Comparison of ENCODE assay signal across 19 mouse cellular contexts in genomic region chr3:127817120-127817683, GRCm38 (mm10). TPM values are rescaled to one million over a fixed set of nuclear protein-coding genes. Genes with fewer than 3 reads are reported as not detected.
A peak's percentile ranks its signal among the peaks of the same experiment; 100 is the strongest.
DNase-seq lines count a peak whose midpoint lies in the region; ATAC-seq and TF ChIP-seq lines count a peak whose summit lies in the region.
"Had no signal": no experiment of that assay in that cellular context is flagged by ENCODE, and none has a peak within 500 bp of the region (broad histone marks: within the 10 kb centered on the region; RNA-seq: fewer than 3 reads in every experiment).

No protein-coding gene starts in this region.

- H3K4me1 ChIP-seq in kidney, embryonic 15.5 days: peaks cover 9% of the 10 kb centered on the region; the same call in 1 of the 2 replicates
- peaks cover 17% of the 10 kb centered on the region for H3K4me1 ChIP-seq in limb, embryonic 10.5 days
- H3K4me1 ChIP-seq in limb, embryonic 13.5 days: peaks cover 27% of the 10 kb centered on the region
- no peaks in the 10 kb centered on the region for H3K4me1 ChIP-seq in hindbrain, embryonic 14.5 days (replicated peaks; ENCODE audit: control insufficient read depth, insufficient read depth, low read length)
- H3K4me1 ChIP-seq: forebrain, embryonic 13.5 days had no signal

- peaks cover 45% of the 10 kb centered on the region for H3K36me3 ChIP-seq in kidney, embryonic 15.5 days
- H3K36me3 ChIP-seq in limb, embryonic 10.5 days: peaks cover 57% of the 10 kb centered on the region
- peaks cover 37% of the 10 kb centered on the region for H3K36me3 ChIP-seq in limb, embryonic 13.5 days
- peaks cover 71% of the 10 kb centered on the region for H3K36me3 ChIP-seq in hindbrain, embryonic 14.5 days (replicated peaks; ENCODE audit: control insufficient read depth, insufficient read depth)

- peak overlapping the region; percentile 87 for H3K27ac ChIP-seq in gastrocnemius, adult 2 months
- no peak overlapping the region for H3K27ac ChIP-seq in kidney, embryonic 15.5 days
- H3K27ac ChIP-seq in limb, embryonic 10.5 days: peak overlapping the region; percentile 58; the same call in 1 of the 2 replicates
- peak overlapping the region; percentile 48; the same call in 1 of the 2 replicates for H3K27ac ChIP-seq in limb, embryonic 13.5 days
- H3K27ac ChIP-seq in hindbrain, embryonic 14.5 days: no peak overlapping the region
- H3K27ac ChIP-seq: forebrain, embryonic 13.5 days had no signal

- peak; percentile 72 for ATAC-seq in kidney, embryonic 15.5 days (replicated peaks; ENCODE audit: low FRiP score)
- ATAC-seq in limb, embryonic 13.5 days (ENCODE audit: low FRiP score, low read depth): peak; percentile 62; the same call in 1 of the 2 replicates
- ATAC-seq in hindbrain, embryonic 14.5 days (ENCODE audit: low FRiP score): no peak
- ATAC-seq: forebrain, embryonic 13.5 days; forebrain, postnatal 0 days; hindbrain, embryonic 16.5 days; inflammation-experienced regulatory T-cells, adult 6 months had no signal

- peak overlapping the region; percentile 38 for H3K4me3 ChIP-seq in gastrocnemius, adult 2 months
- no peak overlapping the region for H3K4me3 ChIP-seq in kidney, embryonic 15.5 days (replicated peaks)
- no peak overlapping the region for H3K4me3 ChIP-seq in limb, embryonic 10.5 days
- no peak overlapping the region for H3K4me3 ChIP-seq in limb, embryonic 13.5 days
- H3K4me3 ChIP-seq in hindbrain, embryonic 14.5 days (replicated peaks; ENCODE audit: low read length): no peak overlapping the region
- H3K4me3 ChIP-seq: forebrain, embryonic 13.5 days; heart, embryonic 12.5 days had no signal

- intact Hi-C loops in gastrocnemius, adult 2 months (cut with DNase I): no loop called here

- no peak overlapping the region for H3K9ac ChIP-seq in kidney, embryonic 15.5 days
- H3K9ac ChIP-seq in limb, embryonic 13.5 days: peak overlapping the region; percentile 35; the same call in 1 of the 2 replicates
- H3K9ac ChIP-seq in hindbrain, embryonic 14.5 days: no peak overlapping the region
- H3K9ac ChIP-seq: forebrain, embryonic 13.5 days; forebrain, postnatal 0 days; heart, embryonic 12.5 days had no signal

- H3K27me3 ChIP-seq in kidney, embryonic 15.5 days: no peaks in the 10 kb centered on the region
- no peaks in the 10 kb centered on the region for H3K27me3 ChIP-seq in limb, embryonic 10.5 days (ENCODE audit: low read depth, poor library complexity, severe bottlenecking)
- H3K27me3 ChIP-seq in limb, embryonic 13.5 days: no peaks in the 10 kb centered on the region
- H3K27me3 ChIP-seq in hindbrain, embryonic 14.5 days (ENCODE audit: control insufficient read depth, insufficient read depth, low read length): no peaks in the 10 kb centered on the region
- H3K27me3 ChIP-seq: forebrain, embryonic 13.5 days; heart, embryonic 12.5 days had no signal

- no peaks in the 10 kb centered on the region for H3K9me3 ChIP-seq in kidney, embryonic 15.5 days (replicated peaks)
- H3K9me3 ChIP-seq in limb, embryonic 10.5 days (replicated peaks): no peaks in the 10 kb centered on the region
- no peaks in the 10 kb centered on the region for H3K9me3 ChIP-seq in limb, embryonic 13.5 days
- no peaks in the 10 kb centered on the region for H3K9me3 ChIP-seq in hindbrain, embryonic 14.5 days (ENCODE audit: control insufficient read depth, low read length)
- H3K9me3 ChIP-seq: forebrain, embryonic 13.5 days; heart, embryonic 12.5 days had no signal

- no peak for TF ChIP-seq CTCF in gastrocnemius, adult 2 months (IDR thresholded peaks at IDR 0.05)

- 38% methylated on average over 7 of the region's 7 CpGs for WGBS in kidney, embryonic 15.5 days
- WGBS in limb, embryonic 10.5 days: 67% methylated on average over 7 of the region's 7 CpGs
- 36% methylated on average over 7 of the region's 7 CpGs for WGBS in limb, embryonic 13.5 days
- WGBS in hindbrain, embryonic 14.5 days: 80% methylated on average over 7 of the region's 7 CpGs

- H3K4me2 ChIP-seq in kidney, embryonic 15.5 days: no peak overlapping the region
- H3K4me2 ChIP-seq in limb, embryonic 13.5 days (replicated peaks): 0 out of 2 replicates have a peak overlapping the region, but pooled peaks have one; percentile 9
- H3K4me2 ChIP-seq in hindbrain, embryonic 14.5 days (replicated peaks): no peak overlapping the region
- H3K4me2 ChIP-seq: forebrain, embryonic 13.5 days; heart, embryonic 12.5 days had no signal

- peak; percentile 59 for DNase-seq in gastrocnemius, adult 2 months
- DNase-seq in gastrocnemius, postnatal 25 days: no peak
- no peak for DNase-seq in kidney, adult 11 months
- no peak for DNase-seq in limb, embryonic 10.5 days (ENCODE audit: low spot score)
- no peak for DNase-seq in hindbrain, embryonic 14.5 days (ENCODE audit: low spot score)
- no peak for DNase-seq in thymus, postnatal 25 days
- DNase-seq: adrenal gland, postnatal 10 days; cerebellum, adult 11 months; cerebellum, adult 8-10 months; cerebellum, postnatal 14 days; embryo, embryonic 11 days; forebrain, postnatal 0 days; heart, postnatal 36 days had no signal

RNA-seq across cellular contexts. Expression of gene Ap1ar, which starts 20.1 kb away (rescaled TPM):
- 10 to 100 TPM; 22.2 to 25.1 TPM for total RNA-seq in gastrocnemius, adult 2 months (2021)
- total RNA-seq in gastrocnemius, postnatal 25 days (2021): 10 to 100 TPM; 19.1 to 19.8 TPM
- polyA plus RNA-seq in kidney, embryonic 15.5 days (2015; fragmentation: Nextera tagmentation; extraction: Ambion mirVana): 56.4 and 56.7 TPM in 2 replicates
- 59.9 and 67.6 TPM in 2 replicates for polyA plus RNA-seq in limb, embryonic 10.5 days (2016; fragmentation: Nextera tagmentation; extraction: Ambion mirVana)
- 52.6 and 54.1 TPM in 2 replicates for polyA plus RNA-seq in limb, embryonic 13.5 days (2015; fragmentation: Nextera tagmentation; extraction: Ambion mirVana)
- 100.0 and 102 TPM in 2 replicates for polyA plus RNA-seq in hindbrain, embryonic 14.5 days (2014; fragmentation: Nextera tagmentation; extraction: Ambion mirVana)

RNA-seq across cellular contexts. Expression of gene Tifa, which starts 27.6 kb away (rescaled TPM):
- total RNA-seq in gastrocnemius, adult 2 months (2021): 1 to 10 TPM in 1 of 2 experiments, under 1 TPM in 1; 0.64 to 1.3 TPM
- under 1 TPM; 0.67 to 0.70 TPM for total RNA-seq in gastrocnemius, postnatal 25 days (2021)
- polyA plus RNA-seq in kidney, embryonic 15.5 days (2015; fragmentation: Nextera tagmentation; extraction: Ambion mirVana): 3.8 and 5.2 TPM in 2 replicates
- 1.2 and 1.7 TPM in 2 replicates for polyA plus RNA-seq in limb, embryonic 10.5 days (2016; fragmentation: Nextera tagmentation; extraction: Ambion mirVana)
- 3.4 TPM in 2 replicates for polyA plus RNA-seq in limb, embryonic 13.5 days (2015; fragmentation: Nextera tagmentation; extraction: Ambion mirVana)
- 3.9 and 5.3 TPM in 2 replicates for polyA plus RNA-seq in hindbrain, embryonic 14.5 days (2014; fragmentation: Nextera tagmentation; extraction: Ambion mirVana)

RNA-seq across cellular contexts. Expression of gene Alpk1, which starts 36.9 kb away (rescaled TPM):
- total RNA-seq in gastrocnemius, adult 2 months (2021): 1 to 10 TPM; 1.4 to 1.6 TPM
- 1 to 10 TPM; 1.0 to 1.4 TPM for total RNA-seq in gastrocnemius, postnatal 25 days (2021)
- 1.2 and 2.4 TPM in 2 replicates for polyA plus RNA-seq in kidney, embryonic 15.5 days (2015; fragmentation: Nextera tagmentation; extraction: Ambion mirVana)
- 0.30 TPM in 2 replicates for polyA plus RNA-seq in limb, embryonic 10.5 days (2016; fragmentation: Nextera tagmentation; extraction: Ambion mirVana)
- 0.80 and 1.4 TPM in 2 replicates for polyA plus RNA-seq in limb, embryonic 13.5 days (2015; fragmentation: Nextera tagmentation; extraction: Ambion mirVana)
- polyA plus RNA-seq in hindbrain, embryonic 14.5 days (2014; fragmentation: Nextera tagmentation; extraction: Ambion mirVana): 0.80 and 0.91 TPM in 2 replicates

Comparison
In these comparisons a context has a peak if more than half of its experiments do, and no peak if none do; other contexts are left out.
1. H3K27ac ChIP-seq: peak in gastrocnemius, adult 2 months (single experiment), limb, embryonic 10.5 days (single experiment) and limb, embryonic 13.5 days (single experiment); none in kidney, embryonic 15.5 days (single experiment) and hindbrain, embryonic 14.5 days (single experiment).